Mouse (Mus musculus) heart, embryonic 16.5 days (tissue): ENCODE measurements around the gene Sema6c. TPM values are rescaled to one million over a fixed set of nuclear protein-coding genes. Genes with fewer than 3 reads are reported as not detected.

Experiments used
- ATAC-seq: fragments of 200-750 bp; cut with Nextera tagmentation; replicated peaks from 2 replicates; pipeline ENCODE4 v1.8.0; 2017; ENCODE audit warnings: moderate number of reproducible peaks; ENCODE audit not compliant: insufficient read depth, low FRiP score; ENCODE audit errors: extremely low read depth
- H3K27ac ChIP-seq: fragments of 300-500 bp; sonication (generic); 2 replicates; pipeline ENCODE4 v1.5.1; 2014; ENCODE audit warnings: mild to moderate bottlenecking, low read length, control low read depth, moderate library complexity
- H3K27me3 ChIP-seq: fragments of 300-500 bp; sonication (generic); 2 replicates; pipeline ENCODE4 v1.6.1; 2014; ENCODE audit warnings: low read length, mixed read lengths; ENCODE audit not compliant: control insufficient read depth, insufficient read depth
- H3K36me3 ChIP-seq: fragments of 300-500 bp; sonication (generic); 2 replicates; pipeline ENCODE4 v1.6.1; 2014; ENCODE audit not compliant: control insufficient read depth, insufficient read depth
- H3K4me1 ChIP-seq: fragments of 300-500 bp; sonication (generic); 2 replicates; pipeline ENCODE4 v1.6.1; 2014; ENCODE audit warnings: low read length, mixed read lengths; ENCODE audit not compliant: control insufficient read depth, insufficient read depth
- H3K4me2 ChIP-seq: fragments of 300-500 bp; sonication (generic); 2 replicates; pipeline ENCODE4 v1.6.1; 2014; ENCODE audit warnings: low read depth, mild to moderate bottlenecking, control low read depth, low read length
- H3K4me3 ChIP-seq: fragments of 300-500 bp; sonication (generic); 2 replicates; pipeline ENCODE4 v1.5.1; 2014; ENCODE audit warnings: mild to moderate bottlenecking, control low read depth, low read length
- H3K9ac ChIP-seq: fragments of 300-500 bp; sonication (generic); 2 replicates; pipeline ENCODE4 v1.6.1; 2014; ENCODE audit warnings: low read length, control low read depth
- H3K9me3 ChIP-seq: fragments of 300-500 bp; sonication (generic); replicated peaks from 2 replicates; pipeline ENCODE4 v1.6.1; 2016; ENCODE audit warnings: low read length; ENCODE audit not compliant: control insufficient read depth
- WGBS: fragments of 180-500 bp; shearing (Covaris S2); extraction: QIAGEN DNeasy Blood & Tissue Kit; methylation state at CpG from one replicate; pipeline ENCODE4 v1.1.7; 2014; 5-methylcytosine and 5-hydroxymethylcytosine counted together
- polyA plus RNA-seq: library from polyadenylated mRNA; unstranded; fragments of >200 nt; fragmentation: Nextera tagmentation; extraction: Ambion mirVana; gene quantifications from 2 replicates; pipeline ENCODE4 v1.2.1, GENCODE M21; 2015

The Sema6c gene
- polyA plus RNA-seq, 1 experiment from 2014 or later, result 1.5 TPM

GRCm38 (mm10) chr3:95140289-95140595 is 20.0 kb upstream of the Sema6c start:
- 66% methylated on average over 18 of the region's 18 CpGs for WGBS
- peak overlapping the region; percentile 3 for H3K4me2 ChIP-seq
- no peaks in the 10 kb centered on the region for H3K27me3 ChIP-seq
- H3K9me3 ChIP-seq, result no peaks in the 10 kb centered on the region
- ATAC-seq, result no peak
- H3K27ac ChIP-seq, result no peak overlapping the region
- H3K9ac ChIP-seq, result no peak overlapping the region
- H3K36me3 ChIP-seq, result peaks cover 4% of the 10 kb centered on the region; the same call in 1 of the 2 replicates
- H3K4me3 ChIP-seq, result no peak overlapping the region
- H3K4me1 ChIP-seq, result peaks cover 5% of the 10 kb centered on the region

GRCm38 (mm10) chr3:95140795-95141194 is 19.5 kb upstream of the Sema6c start:
- Histone ChIP-seq H3K4me1 (no peaks in the 10 kb centered on the region), H3K9me3 (no peaks in the 10 kb centered on the region), H3K4me3 (no peak overlapping the region), H3K27ac (no peak overlapping the region), H3K36me3 (peaks cover 4% of the 10 kb centered on the region; the same call in 1 of the 2 replicates), H3K27me3 (no peaks in the 10 kb centered on the region), H3K9ac (no peak overlapping the region), H3K4me2 (no peak overlapping the region)
- ATAC-seq, result no peak
- 88% methylated on average over 6 of the region's 6 CpGs for WGBS

- Histone ChIP-seq H3K9me3 (no peaks in the 10 kb centered on the region), H3K27ac (peak overlapping the region; percentile 51), H3K9ac (no peak overlapping the region), H3K4me1 (no peaks in the 10 kb centered on the region), H3K4me3 (0 out of 2 replicates have a peak overlapping the region, but pooled peaks have one; percentile 6), H3K36me3 (peaks cover 4% of the 10 kb centered on the region; the same call in 1 of the 2 replicates), H3K27me3 (no peaks in the 10 kb centered on the region), H3K4me2 (no peak overlapping the region)
- no peak for ATAC-seq
- WGBS, result 80% methylated on average over 9 of the region's 9 CpGs
Observed at GRCm38 (mm10) chr3:95141474-95141873, 18.8 kb upstream of the Sema6c start.

GRCm38 (mm10) chr3:95141952-95142616 is 18.2 kb upstream of the Sema6c start, which contains the start of gene Tnfaip8l2:
Gene Tnfaip8l2, minus strand, starts transcription at chr3:95142360.
- H3K9me3 ChIP-seq, result no peaks in the 10 kb centered on the region
- no peaks in the 10 kb centered on the region for H3K4me1 ChIP-seq
- H3K27me3 ChIP-seq, result no peaks in the 10 kb centered on the region
- peaks cover 4% of the 10 kb centered on the region; the same call in 1 of the 2 replicates for H3K36me3 ChIP-seq
- H3K4me3 ChIP-seq, result peak within 1 kb of the TSS; percentile 6; the same call in 1 of the 2 replicates
- H3K4me2 ChIP-seq, result no peak within 1 kb of the TSS; the same call in 1 of the 2 replicates
- no peak within 1 kb of the TSS; the same call in 1 of the 2 replicates for H3K9ac ChIP-seq
- 73% methylated on average over 10 of the region's 10 CpGs for WGBS
- no peak for ATAC-seq
- peak within 1 kb of the TSS; percentile 51 for H3K27ac ChIP-seq

- H3K27me3 ChIP-seq, result no peaks in the 10 kb centered on the region
- 6% methylated on average over 5 of the region's 5 CpGs for WGBS
- H3K4me2 ChIP-seq, result no peak overlapping the region
- no peak overlapping the region for H3K4me3 ChIP-seq
- no peaks in the 10 kb centered on the region for H3K4me1 ChIP-seq
- peaks cover 4% of the 10 kb centered on the region; the same call in 1 of the 2 replicates for H3K36me3 ChIP-seq
- no peaks in the 10 kb centered on the region for H3K9me3 ChIP-seq
- ATAC-seq, result peak; percentile 64
- H3K9ac ChIP-seq, result no peak overlapping the region
- no peak overlapping the region for H3K27ac ChIP-seq
Observed at GRCm38 (mm10) chr3:95142617-95143011, 17.6 kb upstream of the Sema6c start.

- Histone ChIP-seq H3K9me3 (no peaks in the 10 kb centered on the region), H3K4me2 (no peak overlapping the region), H3K36me3 (no peaks in the 10 kb centered on the region), H3K27me3 (no peaks in the 10 kb centered on the region), H3K4me3 (no peak overlapping the region), H3K27ac (no peak overlapping the region), H3K9ac (no peak overlapping the region), H3K4me1 (no peaks in the 10 kb centered on the region)
- 68% methylated on average over 3 of the region's 3 CpGs for WGBS
- no peak for ATAC-seq
Observed at GRCm38 (mm10) chr3:95147924-95148323, 12.3 kb upstream of the Sema6c start.

GRCm38 (mm10) chr3:95153874-95154273 is 6.4 kb upstream of the Sema6c start:
- no peak for ATAC-seq
- H3K4me1 ChIP-seq, result no peaks in the 10 kb centered on the region
- no peak overlapping the region for H3K9ac ChIP-seq
- H3K4me3 ChIP-seq, result no peak overlapping the region
- no peaks in the 10 kb centered on the region for H3K9me3 ChIP-seq
- whole genome bisulfite sequencing, result 49% methylated on average over 4 of the region's 4 CpGs
- H3K4me2 ChIP-seq, result no peak overlapping the region
- H3K27ac ChIP-seq, result no peak overlapping the region
- no peaks in the 10 kb centered on the region for H3K36me3 ChIP-seq
- H3K27me3 ChIP-seq, result no peaks in the 10 kb centered on the region

GRCm38 (mm10) chr3:95159511-95159986 is 708 bp upstream of the Sema6c start:
- H3K27ac ChIP-seq, result no peak overlapping the region
- H3K27me3 ChIP-seq, result no peaks in the 10 kb centered on the region
- ATAC-seq, result no peak
- WGBS, result 19% methylated on average over 8 of the region's 8 CpGs
- peak overlapping the region; percentile 58 for H3K9ac ChIP-seq
- peaks cover 31% of the 10 kb centered on the region for H3K4me1 ChIP-seq
- peak overlapping the region; percentile 95 for H3K4me2 ChIP-seq
- peak overlapping the region; percentile 62 for H3K4me3 ChIP-seq
- no peaks in the 10 kb centered on the region for H3K9me3 ChIP-seq
- no peaks in the 10 kb centered on the region for H3K36me3 ChIP-seq

- Histone ChIP-seq H3K27me3 (no peaks in the 10 kb centered on the region), H3K36me3 (no peaks in the 10 kb centered on the region), H3K27ac (no peak overlapping the region), H3K4me2 (peak overlapping the region; percentile 95), H3K4me1 (peaks cover 37% of the 10 kb centered on the region), H3K9me3 (no peaks in the 10 kb centered on the region), H3K9ac (peak overlapping the region; percentile 65), H3K4me3 (peak overlapping the region; percentile 62)
- no peak for ATAC-seq
- WGBS, result 3% methylated on average over 30 of the region's 30 CpGs
Observed at GRCm38 (mm10) chr3:95161041-95161551, 839 bp downstream of the Sema6c start.
